Mouse (Mus musculus): ENCODE data around the gene Zcchc7. TPM values are rescaled to one million over a fixed set of nuclear protein-coding genes. Genes with fewer than 3 reads are reported as not detected.
"Not testable (repeated sequence)": the region's sequence is repeated elsewhere in the genome, so short reads cannot be mapped to it uniquely, and the experiment has no call there.

The Zcchc7 gene
- total RNA-seq, 2 experiments from 2014 or later = 54.6 to 60.4 TPM

GRCm38 (mm10) chr4:44944426-44945075 lies 188.9 kb downstream of the Zcchc7 start:
- intact Hi-C loops (cut with DNase I) = no loop called here
- no peak for DNase-seq (ENCODE audit: low spot score in 2 of 2)

- intact Hi-C loops (cut with DNase I) = not testable (repeated sequence)
Measured at GRCm38 (mm10) chr4:44946126-44946525, 190.4 kb downstream of the Zcchc7 start.

GRCm38 (mm10) chr4:44947464-44947863 lies 191.8 kb downstream of the Zcchc7 start:
- intact Hi-C loops (cut with DNase I) = no loop called here
- DNase-seq (ENCODE audit: low spot score in 2 of 2) = no peak

More at GRCm38 (mm10) chr4:44946126-44946525, 190.4 kb downstream of the Zcchc7 start:
- DNase-seq (ENCODE audit: low spot score in 2 of 2) = not testable (repeated sequence)

GRCm38 (mm10) chr4:44948314-44948713 lies 192.6 kb downstream of the Zcchc7 start:
- intact Hi-C loops (cut with DNase I) = no loop called here
- DNase-seq (ENCODE audit: low spot score in 2 of 2) = no peak

GRCm38 (mm10) chr4:44953041-44953440 lies 197.4 kb downstream of the Zcchc7 start:
- intact Hi-C loops (cut with DNase I) = no loop called here
- DNase-seq (ENCODE audit: low spot score in 2 of 2) = no peak

- no peak for DNase-seq (ENCODE audit: low spot score in 2 of 2)
- intact Hi-C loops (cut with DNase I) = no loop called here
Measured at GRCm38 (mm10) chr4:44958776-44959175, 203.1 kb downstream of the Zcchc7 start.

GRCm38 (mm10) chr4:44959220-44959619 lies 203.5 kb downstream of the Zcchc7 start:
- intact Hi-C loops (cut with DNase I) = no loop called here
- DNase-seq (ENCODE audit: low spot score in 2 of 2) = no peak

- no peak for DNase-seq (ENCODE audit: low spot score in 2 of 2)
- intact Hi-C loops (cut with DNase I) = no loop called here
Measured at GRCm38 (mm10) chr4:44963156-44963555, 207.5 kb downstream of the Zcchc7 start.

- DNase-seq (ENCODE audit: low spot score in 2 of 2) = no peak
- intact Hi-C loops (cut with DNase I) = no loop called here
Measured at GRCm38 (mm10) chr4:44965175-44965574, 209.5 kb downstream of the Zcchc7 start.

GRCm38 (mm10) chr4:44965736-44966135 lies 210.1 kb downstream of the Zcchc7 start:
- intact Hi-C loops (cut with DNase I) = no loop called here
- DNase-seq (ENCODE audit: low spot score in 2 of 2) = no peak

- no peak for DNase-seq (ENCODE audit: low spot score in 2 of 2)
- intact Hi-C loops (cut with DNase I) = no loop called here
Measured at GRCm38 (mm10) chr4:44967402-44967801, 211.7 kb downstream of the Zcchc7 start.

GRCm38 (mm10) chr4:44970056-44970455 lies 214.4 kb downstream of the Zcchc7 start:
- intact Hi-C loops (cut with DNase I) = loop anchor here (5.0 kb wide), 1 partner anchor 42 kb away; the partner anchor contains the start of gene Zbtb5
- DNase-seq (ENCODE audit: low spot score in 2 of 2) = no peak

GRCm38 (mm10) chr4:44970612-44971110 lies 215.0 kb downstream of the Zcchc7 start:
- DNase-seq (ENCODE audit: low spot score in 2 of 2) = no peak
- intact Hi-C loops (cut with DNase I) = loop anchor here (5.0 kb wide), 1 partner anchor 42 kb away; the partner anchor contains the start of gene Zbtb5

- intact Hi-C loops (cut with DNase I) = loop anchor here (5.0 kb wide), 1 partner anchor 39 kb away; the partner anchor contains the start of gene Zbtb5
- peak; percentile 87 to 94 for DNase-seq (ENCODE audit: low spot score in 2 of 2)
Measured at GRCm38 (mm10) chr4:44973450-44973849, 217.8 kb downstream of the Zcchc7 start.

GRCm38 (mm10) chr4:44973871-44974270 lies 218.2 kb downstream of the Zcchc7 start:
- DNase-seq (ENCODE audit: low spot score in 2 of 2) = no peak
- intact Hi-C loops (cut with DNase I) = loop anchor here (5.0 kb wide), 1 partner anchor 38 kb away; the partner anchor contains the start of gene Zbtb5

- DNase-seq (ENCODE audit: low spot score in 2 of 2) = no peak
- intact Hi-C loops (cut with DNase I) = loop anchor here (5.0 kb wide), 1 partner anchor 38 kb away; the partner anchor contains the start of gene Zbtb5
Measured at GRCm38 (mm10) chr4:44974331-44974730, 218.7 kb downstream of the Zcchc7 start.

GRCm38 (mm10) chr4:44976026-44976615 lies 220.4 kb downstream of the Zcchc7 start:
- DNase-seq (ENCODE audit: low spot score in 2 of 2) = no peak
- intact Hi-C loops (cut with DNase I) = no loop called here

- DNase-seq (ENCODE audit: low spot score in 2 of 2) = no peak
- intact Hi-C loops (cut with DNase I) = no loop called here
Measured at GRCm38 (mm10) chr4:44976921-44977710, 221.4 kb downstream of the Zcchc7 start.

- intact Hi-C loops (cut with DNase I) = no loop called here
- no peak for DNase-seq (ENCODE audit: low spot score in 2 of 2)
Measured at GRCm38 (mm10) chr4:44978175-44978574, 222.5 kb downstream of the Zcchc7 start.

GRCm38 (mm10) chr4:44979794-44980338 lies 224.2 kb downstream of the Zcchc7 start:
- intact Hi-C loops (cut with DNase I) = no loop called here
- DNase-seq (ENCODE audit: low spot score in 2 of 2) = no peak

Measured in left cerebral cortex, postnatal 25 days (tissue).